Mouse (Mus musculus) hindlimb bud, embryonic 11.5 days (tissue): ENCODE data around the gene Pdlim4.

ENCODE experiments used
- DNase-seq: peaks from one replicate; pipeline ENCODE4 v3.0.0-alpha.2; 2012; ENCODE audit warnings: low read depth, low spot score; ENCODE audit errors: extremely low spot score

Gene Pdlim4

DNA sequence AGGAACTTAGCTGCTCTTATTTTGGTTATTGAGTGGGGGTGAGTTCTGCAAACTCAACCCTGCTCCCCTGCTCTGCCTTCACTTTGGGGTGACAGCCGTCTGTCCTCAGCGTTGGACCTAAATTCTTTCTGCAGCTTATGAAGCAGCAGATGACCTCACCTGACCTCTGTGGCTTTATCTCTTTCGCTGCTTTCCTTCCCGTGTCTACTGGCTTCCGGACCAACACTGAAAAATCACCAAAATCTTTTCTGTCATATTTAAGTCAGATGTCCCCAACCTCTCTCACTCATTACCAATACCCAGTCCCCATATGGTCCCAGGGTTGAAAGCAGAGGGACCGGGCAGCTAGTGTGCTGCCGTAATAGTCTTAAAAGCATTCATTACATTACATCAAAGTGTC lies 23.4 kb upstream of the Pdlim4 start:
- DNase-seq = no peak

GRCm38 (mm10) chr11:54091726-54092125 lies 22.9 kb upstream of the Pdlim4 start:
- DNase-seq = no peak

GRCm38 (mm10) chr11:54090091-54090879 lies 21.5 kb upstream of the Pdlim4 start:
- DNase-seq = no peak

DNA sequence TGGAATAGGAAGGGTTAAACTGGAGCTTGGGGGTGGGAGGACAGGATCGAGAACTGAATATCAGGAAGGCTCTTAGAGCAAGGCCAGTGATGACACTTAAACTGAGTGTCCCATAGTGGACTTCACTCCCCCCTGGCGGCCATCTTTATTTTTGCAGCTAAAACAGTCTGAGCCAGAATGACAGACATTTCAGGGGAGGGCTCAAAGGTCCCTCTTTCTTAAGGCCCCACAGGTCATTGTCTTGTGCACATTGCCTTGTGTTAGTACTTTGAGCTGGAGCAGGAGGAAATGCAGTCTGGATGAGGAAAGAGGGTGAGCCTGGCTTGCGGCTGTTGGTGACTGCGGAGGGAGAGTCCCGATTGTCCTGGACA lies 20.1 kb upstream of the Pdlim4 start:
- no peak for DNase-seq

DNA sequence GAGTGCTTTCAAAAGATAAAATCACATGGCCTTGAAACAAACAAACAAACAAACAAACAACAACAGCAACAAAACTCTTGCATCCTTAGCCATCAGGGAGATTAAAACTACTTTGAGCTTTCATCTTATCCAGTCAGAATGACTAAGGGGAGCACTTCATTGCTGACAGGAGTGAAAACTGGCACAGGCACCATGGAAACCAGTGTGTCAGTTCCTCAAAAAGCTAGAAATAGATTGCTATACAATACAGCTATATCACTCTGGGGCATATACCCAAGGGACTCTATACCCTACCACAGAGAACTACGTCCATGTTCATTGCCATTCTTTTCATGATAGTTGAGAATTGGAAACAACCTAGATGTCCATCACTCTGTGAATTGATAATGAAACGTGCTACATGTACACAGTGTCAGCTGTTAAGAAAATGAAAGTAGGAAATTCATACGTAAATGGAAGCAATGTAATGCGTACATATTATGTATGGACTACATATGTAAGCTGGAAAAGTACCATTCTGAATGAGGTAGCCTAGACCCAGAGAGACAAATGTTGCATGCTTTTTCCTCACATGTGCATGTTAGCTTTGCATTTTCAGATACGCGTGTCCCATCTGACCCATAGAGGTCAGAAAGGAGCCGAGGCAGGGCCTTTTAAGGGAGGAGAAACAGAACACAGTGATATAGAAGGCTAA lies 19.6 kb upstream of the Pdlim4 start:
- no peak for DNase-seq

DNA sequence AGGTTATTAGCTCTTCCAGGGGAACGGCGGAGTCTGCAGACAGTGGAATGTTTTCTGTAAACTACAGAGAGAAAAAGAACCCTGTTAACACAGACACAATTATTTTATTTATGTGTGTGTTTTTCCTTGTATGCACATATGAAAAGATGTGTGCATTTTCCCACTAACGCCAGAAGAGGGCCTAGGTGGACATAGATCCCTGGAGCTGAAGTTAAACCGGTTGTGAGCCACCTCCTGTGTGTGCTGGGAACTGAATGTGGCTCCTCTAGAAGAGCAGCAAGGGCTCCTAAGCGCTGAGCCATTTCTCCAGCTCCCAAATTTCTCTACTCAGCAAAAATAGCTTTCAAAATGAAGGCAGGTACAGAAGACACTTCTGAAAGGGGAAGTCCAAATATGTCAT lies 17.0 kb upstream of the Pdlim4 start:
- DNase-seq = no peak

DNA sequence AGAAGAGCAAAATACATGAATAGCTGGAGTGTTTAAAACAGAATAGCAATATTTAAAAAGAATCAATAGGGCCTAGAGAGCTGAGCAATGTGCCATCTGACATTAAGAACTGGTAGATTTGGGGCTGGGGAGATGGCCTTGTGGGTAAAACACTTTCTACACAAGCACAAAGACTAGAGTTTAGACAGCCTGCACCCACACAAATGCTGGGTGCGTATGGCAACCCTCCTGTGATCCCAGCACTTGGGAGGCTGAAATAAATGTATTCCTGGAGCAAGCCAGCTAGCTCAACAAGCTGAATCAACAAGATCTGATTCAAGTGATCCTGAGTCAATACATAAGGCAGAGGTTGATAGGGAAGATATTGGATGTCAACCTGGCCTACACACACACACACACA lies 16.2 kb upstream of the Pdlim4 start:
- no peak for DNase-seq

- no peak for DNase-seq
These were observed 13.9 kb upstream of the Pdlim4 start for GRCm38 (mm10) chr11:54082725-54083124.

DNA sequence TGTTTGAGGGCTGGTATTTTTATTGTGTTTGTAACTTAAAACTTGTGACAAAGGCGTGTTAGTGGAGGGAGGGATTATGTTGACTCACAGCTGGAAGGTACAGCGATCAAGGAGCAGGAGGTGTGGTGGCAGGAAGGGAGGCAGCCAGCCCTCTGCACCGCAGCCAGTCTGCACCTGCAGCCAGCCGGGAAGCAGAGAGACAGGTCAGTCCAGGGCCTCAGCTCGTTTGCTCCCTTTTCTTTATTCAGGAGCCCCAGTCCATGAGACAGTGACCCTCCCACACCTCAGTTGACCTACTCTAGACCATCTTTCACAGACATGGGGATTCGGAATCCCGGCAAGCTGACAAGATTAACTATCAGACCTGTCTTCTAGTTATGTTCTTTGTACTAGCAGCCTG lies 11.6 kb upstream of the Pdlim4 start:
- DNase-seq = no peak

DNA sequence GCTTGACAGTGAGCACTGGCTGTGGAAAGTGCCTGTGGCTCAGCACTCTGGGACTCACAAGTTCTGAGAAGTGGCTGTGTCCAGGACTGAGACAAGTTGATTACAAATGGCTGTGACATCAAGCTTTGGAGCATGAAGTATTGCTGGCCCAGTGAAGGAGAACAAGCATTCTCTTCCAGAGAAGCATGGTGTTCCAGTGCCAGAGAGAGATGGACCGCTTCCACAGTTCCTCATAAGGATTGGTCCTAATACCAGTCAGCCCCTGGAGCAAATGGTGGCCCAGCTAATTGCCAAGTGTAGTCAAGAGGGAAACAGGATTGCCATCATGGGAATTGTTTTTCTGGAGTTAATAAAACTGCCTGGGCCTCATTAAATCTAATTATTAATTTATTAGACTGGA lies 7.3 kb upstream of the Pdlim4 start:
- no peak for DNase-seq

- DNase-seq = no peak
These were observed 6.5 kb upstream of the Pdlim4 start for GRCm38 (mm10) chr11:54075353-54075752.

DNA sequence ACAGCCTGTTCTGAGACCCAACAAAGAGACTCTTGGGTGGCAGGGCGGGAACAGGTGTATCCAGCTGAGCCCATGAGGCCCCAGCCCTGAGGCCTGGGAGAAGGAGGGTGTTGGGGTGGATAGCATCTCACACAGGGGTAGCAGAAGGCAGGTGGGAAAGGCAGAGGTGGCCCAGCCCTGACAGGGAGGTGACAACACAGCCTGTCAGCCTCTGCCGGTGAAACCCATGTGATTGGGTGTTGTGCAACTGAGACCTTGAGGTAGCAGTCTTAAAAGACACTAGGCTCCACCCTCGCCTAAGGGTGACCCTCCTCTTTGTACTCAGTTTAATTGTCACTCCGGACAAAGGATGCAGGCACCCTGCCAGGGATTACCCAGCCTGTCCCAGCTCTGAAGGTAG lies 4.5 kb upstream of the Pdlim4 start:
- no peak for DNase-seq

- DNase-seq = no peak
These were observed 3.1 kb upstream of the Pdlim4 start for GRCm38 (mm10) chr11:54071726-54072445.

DNA sequence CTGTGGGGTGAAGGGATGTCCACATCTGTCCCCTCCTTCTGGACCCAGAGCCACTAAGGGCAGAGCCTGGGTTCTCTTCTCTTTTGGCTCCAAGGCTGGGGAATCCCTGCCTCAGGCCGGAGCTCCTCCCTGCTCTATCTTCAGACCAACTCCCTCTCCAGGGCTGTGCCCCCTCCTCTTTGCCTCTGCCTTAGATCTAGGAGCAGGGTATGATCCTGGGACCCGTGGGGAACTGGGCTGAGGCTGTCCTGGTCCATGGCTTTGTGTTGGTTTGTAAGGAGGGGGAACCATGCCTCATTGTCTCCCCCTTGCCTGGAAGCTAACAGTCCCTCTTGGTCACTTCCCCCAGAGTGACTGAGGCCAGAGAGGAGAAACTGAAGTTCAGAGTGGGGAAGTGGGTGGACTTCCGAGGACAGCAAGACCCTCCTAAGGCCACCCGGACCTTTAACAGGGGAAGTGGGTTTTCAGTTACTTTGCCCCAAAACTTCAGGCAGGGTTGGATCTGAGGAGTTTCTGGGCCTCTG lies 756 bp downstream of the Pdlim4 start:
- no peak for DNase-seq

GRCm38 (mm10) chr11:54067318-54067995 lies 1.4 kb downstream of the Pdlim4 start:
- no peak for DNase-seq

- DNase-seq = no peak
These were observed 2.4 kb downstream of the Pdlim4 start for GRCm38 (mm10) chr11:54066400-54066799.

DNA sequence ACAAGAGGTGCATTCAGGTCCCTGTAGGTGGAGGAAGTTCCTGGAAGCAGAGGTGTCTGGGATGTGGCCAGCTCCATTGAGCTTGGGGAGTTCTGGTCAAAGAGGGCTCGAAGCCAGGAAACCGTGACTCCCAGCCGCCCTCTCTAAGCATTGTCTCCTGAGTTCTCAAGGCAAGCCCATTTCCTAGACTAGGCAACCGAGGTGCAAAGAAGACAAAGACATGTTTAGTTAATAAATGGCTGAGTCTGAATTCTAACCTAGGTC lies 3.0 kb downstream of the Pdlim4 start:
- DNase-seq = no peak

DNA sequence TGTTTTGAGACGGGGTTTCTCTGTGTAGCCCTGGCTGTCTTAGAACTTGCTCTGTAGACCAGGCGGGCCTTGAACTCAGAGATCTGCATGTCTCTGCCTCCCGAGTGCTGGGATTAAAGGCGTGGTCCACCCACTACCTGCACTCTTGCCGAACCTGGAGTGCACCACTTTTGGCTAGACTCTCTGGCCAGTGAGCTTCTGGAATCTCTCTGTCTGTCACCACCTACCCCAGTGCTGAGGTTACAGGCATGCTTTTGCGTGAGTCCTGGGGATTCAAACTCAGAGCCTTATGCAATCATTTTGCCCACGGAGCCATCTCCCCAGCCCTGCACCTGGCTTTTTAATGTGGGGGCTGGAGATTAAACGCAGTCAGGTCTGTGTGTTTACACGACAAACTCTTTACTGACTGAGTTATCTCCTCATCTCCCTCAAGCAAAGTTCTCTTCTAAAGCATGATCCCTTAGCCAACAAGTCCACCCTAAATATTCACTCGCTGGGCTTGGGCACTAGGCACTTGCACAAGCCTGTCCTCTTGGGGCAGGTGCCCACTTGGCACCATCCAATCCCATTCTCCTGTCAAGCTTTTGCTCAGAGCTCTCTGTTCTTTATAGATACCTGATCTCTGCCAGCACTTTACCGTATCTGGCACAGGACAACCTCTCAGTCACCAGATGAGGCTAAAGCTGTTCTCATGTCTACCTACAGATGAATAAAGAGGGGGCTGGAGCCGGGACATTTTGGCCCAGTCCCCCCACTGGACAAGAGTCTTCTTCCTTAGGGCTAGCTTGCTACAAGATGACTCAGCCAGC lies 3.5 kb downstream of the Pdlim4 start:
- no peak for DNase-seq

- DNase-seq = no peak
These were observed 4.3 kb downstream of the Pdlim4 start for GRCm38 (mm10) chr11:54064412-54064978.

DNA sequence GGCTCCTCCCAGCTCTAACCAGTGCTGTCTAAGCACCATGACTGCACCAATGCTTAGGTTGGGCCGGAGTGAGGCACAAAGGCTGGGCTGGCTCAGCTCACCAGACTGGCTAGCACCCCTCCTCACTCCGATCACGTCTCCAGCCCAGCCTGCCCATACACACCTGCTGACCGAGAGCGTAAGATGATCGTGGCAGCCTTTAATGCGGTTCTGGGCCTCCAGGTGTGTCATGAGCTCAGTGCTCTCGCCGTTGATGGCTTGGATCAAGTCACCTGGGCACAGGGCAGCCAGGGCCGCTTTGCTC lies 5.4 kb downstream of the Pdlim4 start:
- no peak for DNase-seq
